Mouse (Mus musculus) forebrain, embryonic 10.5 days (tissue): ENCODE measurements around the gene Olfr190. TPM values are rescaled to one million over a fixed set of nuclear protein-coding genes. Genes with fewer than 3 reads are reported as not detected.

Source experiments
- DNase-seq: peaks from one replicate; pipeline ENCODE4 v3.0.0-alpha.2; 2017; ENCODE audit warnings: low spot score; ENCODE audit errors: extremely low spot score
- H3K27ac ChIP-seq: fragments of 300-500 bp; sonication (generic); 2 replicates; pipeline ENCODE4 v1.5.1; 2016; ENCODE audit warnings: mild to moderate bottlenecking
- H3K27me3 ChIP-seq: fragments of 300-500 bp; sonication (generic); 2 replicates; pipeline ENCODE4 v1.6.1; 2016; ENCODE audit warnings: mild to moderate bottlenecking; ENCODE audit not compliant: poor library complexity, severe bottlenecking
- H3K36me3 ChIP-seq: fragments of 300-500 bp; sonication (generic); replicated peaks from 2 replicates; pipeline ENCODE4 v1.6.1; 2016; ENCODE audit warnings: mild to moderate bottlenecking, moderate library complexity
- H3K4me1 ChIP-seq: fragments of 300-500 bp; sonication (generic); 2 replicates; pipeline ENCODE4 v1.6.1; 2016
- H3K4me3 ChIP-seq: fragments of 300-500 bp; sonication (generic); 2 replicates; pipeline ENCODE4 v1.5.1; 2016; ENCODE audit warnings: mild to moderate bottlenecking, moderate library complexity
- H3K9me3 ChIP-seq: fragments of 300-500 bp; sonication (generic); 2 replicates; pipeline ENCODE4 v1.6.1; 2016; ENCODE audit warnings: mild to moderate bottlenecking, moderate library complexity
- WGBS: fragments of 180-500 bp; shearing (Covaris S2); methylation state at CpG from one replicate; pipeline ENCODE4 v1.1.7; 2016; 5-methylcytosine and 5-hydroxymethylcytosine counted together
- polyA plus RNA-seq: library from polyadenylated mRNA; unstranded; fragments of >200 nt; fragmentation: Nextera tagmentation; extraction: Ambion mirVana; gene quantifications from 2 replicates; pipeline ENCODE4 v1.2.1, GENCODE M21; 2016

The Olfr190 gene
- polyA plus RNA-seq, 1 experiment from 2014 or later: not detected

DNA sequence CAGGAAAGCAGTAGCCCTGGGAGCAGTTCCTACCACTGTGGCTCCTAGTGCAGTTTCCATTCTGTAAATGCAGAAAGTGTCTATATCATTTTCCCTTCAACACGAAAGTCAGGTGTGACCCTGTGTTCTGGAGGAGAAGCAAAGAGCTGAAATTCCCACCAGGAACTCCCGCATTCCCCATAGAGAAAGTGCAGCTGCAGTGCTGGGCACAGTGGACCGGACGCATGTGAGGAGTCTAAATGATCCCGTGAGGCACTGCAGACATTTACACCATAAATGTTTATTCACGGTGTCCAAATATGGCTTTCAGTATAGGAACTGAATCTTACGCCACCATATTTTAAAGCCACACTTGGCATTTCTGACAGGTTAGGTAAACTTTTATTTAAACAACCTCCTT is 38.1 kb downstream of the Olfr190 start, which contains the start of gene Olfr187:
Olfr187 (minus strand) TSS at position 58 of the 400 bp plus-strand sequence.
- H3K9me3 ChIP-seq: no peaks in the 10 kb centered on the region

DNA sequence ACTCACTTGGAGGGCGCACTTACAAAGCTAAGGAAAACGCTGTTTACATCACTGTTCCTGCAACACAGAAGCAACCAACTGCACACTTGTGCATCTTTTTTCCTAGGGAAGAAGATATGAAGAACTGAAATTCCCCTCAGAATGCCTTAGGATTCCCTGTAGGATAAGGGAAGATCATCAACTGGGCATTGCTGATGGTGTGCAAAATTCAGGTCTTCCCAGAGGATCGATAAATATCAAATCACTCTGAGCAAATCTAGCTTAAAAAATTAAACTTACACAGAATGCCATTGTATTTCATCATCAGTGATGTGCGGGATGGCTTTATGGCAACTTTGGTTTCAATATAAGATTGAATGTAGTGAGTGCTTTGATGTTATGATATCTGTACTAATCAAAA is 47.6 kb downstream of the Olfr190 start, which contains the start of gene Olfr186:
Olfr186 (minus strand) TSS at position 101 of the 400 bp plus-strand sequence.
- H3K27ac ChIP-seq: no peak within 1 kb of the TSS
- no peaks in the 10 kb centered on the region for H3K4me1 ChIP-seq
- no peaks in the 10 kb centered on the region for H3K9me3 ChIP-seq
- DNase-seq: no peak
- WGBS: 91% methylated on average over 4 of the region's 4 CpGs
- H3K36me3 ChIP-seq: no peaks in the 10 kb centered on the region
- no peaks in the 10 kb centered on the region for H3K27me3 ChIP-seq
- H3K4me3 ChIP-seq: no peak within 1 kb of the TSS

More for the DNA sequence above, 38.1 kb downstream of the Olfr190 start, which contains the start of gene Olfr187:
- H3K27ac ChIP-seq: no peak within 1 kb of the TSS
- H3K36me3 ChIP-seq: no peaks in the 10 kb centered on the region
- 92% methylated on average over 7 of the region's 7 CpGs for WGBS
- H3K4me1 ChIP-seq: no peaks in the 10 kb centered on the region
- H3K27me3 ChIP-seq: no peaks in the 10 kb centered on the region
- H3K4me3 ChIP-seq: no peak within 1 kb of the TSS
- DNase-seq: no peak

Other genes with a start within 250 kb of the Olfr190 start
- not detected in 2 replicates for gene Olfr177, start 203.2 kb downstream of the Olfr190 start, polyA plus RNA-seq
- not detected in 2 replicates for gene Olfr178, start 185.9 kb downstream of the Olfr190 start, polyA plus RNA-seq
- gene Olfr181, start 149.2 kb downstream of the Olfr190 start, polyA plus RNA-seq: not detected in 2 replicates
- gene Olfr180, start 148.6 kb downstream of the Olfr190 start, polyA plus RNA-seq: not detected in 2 replicates
- gene Olfr183, start 82.6 kb downstream of the Olfr190 start, polyA plus RNA-seq: not detected in 2 replicates
- not detected in 2 replicates for gene Olfr186, start 47.7 kb downstream of the Olfr190 start, polyA plus RNA-seq
- gene Olfr187, start 38.2 kb downstream of the Olfr190 start, polyA plus RNA-seq: not detected in 2 replicates
- gene Olfr191, start 11.8 kb upstream of the Olfr190 start, polyA plus RNA-seq: not detected in 2 replicates
- not detected in 2 replicates for gene Olfr193, start 33.9 kb upstream of the Olfr190 start, polyA plus RNA-seq
- gene Olfr194, start 43.1 kb upstream of the Olfr190 start, polyA plus RNA-seq: not detected in 2 replicates
- not detected in 2 replicates for gene Olfr195, start 69.0 kb upstream of the Olfr190 start, polyA plus RNA-seq
- not detected in 2 replicates for gene Olfr196, start 92.4 kb upstream of the Olfr190 start, polyA plus RNA-seq
- not detected in 2 replicates for gene Olfr198, start 125.5 kb upstream of the Olfr190 start, polyA plus RNA-seq
- not detected in 2 replicates for gene Olfr199, start 141.8 kb upstream of the Olfr190 start, polyA plus RNA-seq
- gene Olfr201, start 194.6 kb upstream of the Olfr190 start, polyA plus RNA-seq: not detected in 2 replicates
- gene Olfr202, start 208.8 kb upstream of the Olfr190 start, polyA plus RNA-seq: not detected in 2 replicates
- gene Olfr203, start 220.9 kb upstream of the Olfr190 start, polyA plus RNA-seq: not detected in 2 replicates
- not detected in 2 replicates for gene Olfr204, start 240.2 kb upstream of the Olfr190 start, polyA plus RNA-seq